Mouse (Mus musculus) intestine, postnatal 0 days (tissue): Measurements from ENCODE around the gene Acot11. TPM values are rescaled to one million over a fixed set of nuclear protein-coding genes. Genes with fewer than 3 reads are reported as not detected.

Source experiments
- ATAC-seq: fragments of 200-750 bp; cut with Nextera tagmentation; 2 replicates; pipeline ENCODE4 v1.8.0; 2017; ENCODE audit warnings: mild to moderate bottlenecking, moderate TSS enrichment, moderate library complexity
- H3K27ac ChIP-seq: fragments of 300-500 bp; sonication (generic); 2 replicates; pipeline ENCODE4 v1.5.1; 2014; ENCODE audit warnings: mild to moderate bottlenecking, low read depth, low read length, moderate library complexity
- H3K27me3 ChIP-seq: fragments of 300-500 bp; sonication (generic); replicated peaks from 2 replicates; pipeline ENCODE4 v1.6.1; 2014; ENCODE audit warnings: low read length, mixed read lengths; ENCODE audit not compliant: control insufficient read depth, insufficient read depth
- H3K36me3 ChIP-seq: fragments of 300-500 bp; sonication (generic); 2 replicates; pipeline ENCODE4 v1.6.1; 2014; ENCODE audit warnings: mild to moderate bottlenecking, moderate library complexity; ENCODE audit not compliant: control insufficient read depth, insufficient read depth
- H3K4me1 ChIP-seq: fragments of 300-500 bp; sonication (generic); replicated peaks from 2 replicates; pipeline ENCODE4 v1.6.1; 2014; ENCODE audit warnings: antibody characterized with exemption, low read length, mixed read lengths; ENCODE audit not compliant: control insufficient read depth, insufficient read depth
- H3K4me2 ChIP-seq: fragments of 300-500 bp; sonication (generic); replicated peaks from 2 replicates; pipeline ENCODE4 v1.6.1; 2014; ENCODE audit warnings: low read depth, mild to moderate bottlenecking, moderate library complexity
- H3K4me3 ChIP-seq: fragments of 300-500 bp; sonication (generic); 2 replicates; pipeline ENCODE4 v1.5.1; 2014; ENCODE audit warnings: low read depth, low read length
- H3K9ac ChIP-seq: fragments of 300-500 bp; sonication (generic); 2 replicates; pipeline ENCODE4 v1.6.1; 2014; ENCODE audit warnings: mild to moderate bottlenecking, low read depth, low read length
- H3K9me3 ChIP-seq: fragments of 300-500 bp; sonication (generic); 2 replicates; pipeline ENCODE4 v1.6.1; 2016; ENCODE audit warnings: mixed run types; ENCODE audit not compliant: control insufficient read depth
- CTCF ChIP-seq: sonication (generic); IDR thresholded peaks from 2 replicates; pipeline ENCODE4 v1.5.1; 2016; ENCODE audit warnings: low read depth, mild to moderate bottlenecking, control low read depth, antibody characterized with exemption, moderate library complexity
- WGBS: fragments of 180-500 bp; shearing (Covaris S2); extraction: QIAGEN DNeasy Blood & Tissue Kit; methylation state at CpG from one replicate; pipeline ENCODE4 v1.1.7; 2014; 5-methylcytosine and 5-hydroxymethylcytosine counted together
- polyA plus RNA-seq: library from polyadenylated mRNA; unstranded; fragments of >200 nt; fragmentation: Nextera tagmentation; extraction: Ambion mirVana; gene quantifications from 2 replicates; pipeline ENCODE4 v1.2.1, GENCODE M21; 2015

The Acot11 gene
- polyA plus RNA-seq, 1 experiment from 2014 or later, result 7.8 TPM

DNA sequence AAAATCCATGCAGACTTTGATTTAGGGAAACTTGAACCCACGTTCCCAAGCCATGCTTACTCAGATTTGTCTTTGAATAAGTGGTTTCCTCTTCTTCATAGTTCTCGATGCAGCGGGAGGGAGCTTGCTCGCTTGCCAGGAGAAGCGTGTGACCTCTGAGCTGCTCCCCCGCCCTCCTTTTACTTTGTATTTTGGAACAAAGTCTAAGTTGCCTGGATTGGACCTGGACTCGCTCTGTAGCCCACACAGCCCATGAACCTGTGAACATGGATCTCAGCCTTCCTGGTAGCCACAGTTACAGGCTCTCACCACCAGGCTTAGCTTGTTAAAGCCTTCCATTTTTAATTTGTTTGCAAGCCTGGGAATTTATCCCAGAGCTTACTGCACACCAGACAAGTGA lies 74.0 kb downstream of the Acot11 start, which contains the start of gene Mroh7:
Gene Mroh7, minus strand, starts transcription at position 112 of the 400 bp plus-strand sequence.
- H3K9ac ChIP-seq, result no peak within 1 kb of the TSS
- no peaks in the 10 kb centered on the region for H3K9me3 ChIP-seq
- TF ChIP-seq CTCF, result peak; percentile 31; the same call in 1 of the 2 replicates
- H3K27ac ChIP-seq, result no peak within 1 kb of the TSS
- H3K27me3 ChIP-seq, result no peaks in the 10 kb centered on the region
- no peaks in the 10 kb centered on the region for H3K4me1 ChIP-seq
- H3K36me3 ChIP-seq, result no peaks in the 10 kb centered on the region
- H3K4me2 ChIP-seq, result no peak within 1 kb of the TSS
- no peak for ATAC-seq
- 40% methylated on average over 7 of the region's 7 CpGs for WGBS
- H3K4me3 ChIP-seq, result no peak within 1 kb of the TSS

DNA sequence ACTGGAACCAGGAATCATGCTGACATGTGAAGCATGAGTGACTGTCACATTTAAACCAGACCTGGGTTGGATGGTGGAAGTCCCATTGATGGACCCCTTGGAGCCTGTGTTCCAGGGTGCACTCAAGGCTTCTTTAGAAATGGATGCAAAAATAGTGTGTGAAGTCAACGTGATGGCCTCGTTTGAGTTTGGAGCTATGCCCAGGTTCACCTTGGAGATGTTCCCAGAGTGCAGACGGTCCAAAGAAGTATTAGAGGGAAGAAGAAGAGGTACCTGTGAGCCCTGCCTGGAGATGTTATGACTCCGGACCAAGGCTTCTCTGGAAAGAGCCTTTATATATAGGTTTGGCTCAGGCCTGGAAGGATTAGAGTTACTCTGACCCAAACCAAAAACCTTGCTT lies 84.2 kb downstream of the Acot11 start:
- ATAC-seq, result no peak

GRCm38 (mm10) chr4:106713622-106714021 lies 91.2 kb downstream of the Acot11 start:
- 87% methylated on average over 6 of the region's 6 CpGs for WGBS

More for the DNA sequence above, 84.2 kb downstream of the Acot11 start:
- Histone ChIP-seq H3K4me3 (no peak overlapping the region), H3K27me3 (no peaks in the 10 kb centered on the region), H3K27ac (no peak overlapping the region), H3K4me1 (no peaks in the 10 kb centered on the region), H3K4me2 (no peak overlapping the region), H3K9ac (no peak overlapping the region), H3K9me3 (no peaks in the 10 kb centered on the region), H3K36me3 (no peaks in the 10 kb centered on the region)
- TF ChIP-seq CTCF, result no peak
- WGBS, result 83% methylated on average over 4 of the region's 4 CpGs

GRCm38 (mm10) chr4:106708408-106708807 lies 96.4 kb downstream of the Acot11 start:
- Histone ChIP-seq H3K4me1 (peaks cover 2% of the 10 kb centered on the region; the same call in 1 of the 2 replicates), H3K4me3 (0 out of 2 replicates have a peak overlapping the region, but pooled peaks have one; percentile 14), H3K9ac (peak overlapping the region; percentile 8; the same call in 1 of the 2 replicates), H3K9me3 (no peaks in the 10 kb centered on the region), H3K27me3 (no peaks in the 10 kb centered on the region), H3K4me2 (peak overlapping the region; percentile 60), H3K36me3 (no peaks in the 10 kb centered on the region), H3K27ac (peak overlapping the region; percentile 46; the same call in 1 of the 2 replicates)
- peak; percentile 73 for ATAC-seq
- WGBS, result 0% methylated on average over 8 of the region's 8 CpGs
- peak; percentile 97 for TF ChIP-seq CTCF

More at GRCm38 (mm10) chr4:106713622-106714021, 91.2 kb downstream of the Acot11 start:
- H3K27me3 ChIP-seq, result no peaks in the 10 kb centered on the region
- H3K9ac ChIP-seq, result no peak overlapping the region
- no peak overlapping the region for H3K27ac ChIP-seq
- TF ChIP-seq CTCF, result no peak
- ATAC-seq, result no peak
- H3K4me2 ChIP-seq, result no peak overlapping the region
- no peaks in the 10 kb centered on the region for H3K4me1 ChIP-seq
- H3K36me3 ChIP-seq, result no peaks in the 10 kb centered on the region
- no peaks in the 10 kb centered on the region for H3K9me3 ChIP-seq
- H3K4me3 ChIP-seq, result no peak overlapping the region

DNA sequence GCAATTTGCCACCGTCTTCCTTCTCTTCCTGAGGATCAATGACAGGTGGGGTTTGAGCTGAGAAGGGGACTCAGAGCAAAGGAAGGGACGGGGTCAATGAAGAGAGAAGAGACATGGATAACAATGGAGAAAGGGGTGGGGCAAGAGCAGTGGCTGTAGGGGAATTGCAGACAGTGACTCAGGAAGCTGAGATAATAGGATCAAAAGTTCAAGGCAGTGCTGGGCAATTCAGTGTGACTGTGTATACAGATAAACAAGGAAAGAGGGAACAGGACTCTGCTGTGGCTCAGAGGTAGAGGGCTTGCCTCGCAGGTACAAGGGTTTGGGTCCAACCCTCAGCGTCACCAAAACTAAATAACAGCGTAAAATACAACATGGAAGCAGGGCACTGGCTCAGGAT lies 96.8 kb downstream of the Acot11 start:
- peak; percentile 86 for ATAC-seq
- WGBS, result 24% methylated on average over 5 of the region's 5 CpGs
- peak overlapping the region; percentile 46; the same call in 1 of the 2 replicates for H3K27ac ChIP-seq

GRCm38 (mm10) chr4:106705096-106705665 lies 99.6 kb downstream of the Acot11 start:
- no peak overlapping the region for H3K27ac ChIP-seq
- no peaks in the 10 kb centered on the region for H3K36me3 ChIP-seq
- no peak overlapping the region for H3K9ac ChIP-seq
- H3K4me2 ChIP-seq, result no peak overlapping the region
- ATAC-seq, result no peak
- TF ChIP-seq CTCF, result no peak
- WGBS, result 47% methylated on average over 8 of the region's 8 CpGs
- no peaks in the 10 kb centered on the region for H3K27me3 ChIP-seq
- H3K9me3 ChIP-seq, result no peaks in the 10 kb centered on the region
- no peak overlapping the region for H3K4me3 ChIP-seq
- peaks cover 2% of the 10 kb centered on the region; the same call in 1 of the 2 replicates for H3K4me1 ChIP-seq

More for the DNA sequence above, 96.8 kb downstream of the Acot11 start:
- Histone ChIP-seq H3K9ac (peak overlapping the region; percentile 8; the same call in 1 of the 2 replicates), H3K4me2 (peak overlapping the region; percentile 60), H3K4me3 (0 out of 2 replicates have a peak overlapping the region, but pooled peaks have one; percentile 14), H3K4me1 (peaks cover 2% of the 10 kb centered on the region; the same call in 1 of the 2 replicates), H3K27me3 (no peaks in the 10 kb centered on the region), H3K9me3 (no peaks in the 10 kb centered on the region), H3K36me3 (no peaks in the 10 kb centered on the region)
- no peak for TF ChIP-seq CTCF
